Comparison of ENCODE assay signal across 17 mouse cellular contexts in the genomic region with DNA sequence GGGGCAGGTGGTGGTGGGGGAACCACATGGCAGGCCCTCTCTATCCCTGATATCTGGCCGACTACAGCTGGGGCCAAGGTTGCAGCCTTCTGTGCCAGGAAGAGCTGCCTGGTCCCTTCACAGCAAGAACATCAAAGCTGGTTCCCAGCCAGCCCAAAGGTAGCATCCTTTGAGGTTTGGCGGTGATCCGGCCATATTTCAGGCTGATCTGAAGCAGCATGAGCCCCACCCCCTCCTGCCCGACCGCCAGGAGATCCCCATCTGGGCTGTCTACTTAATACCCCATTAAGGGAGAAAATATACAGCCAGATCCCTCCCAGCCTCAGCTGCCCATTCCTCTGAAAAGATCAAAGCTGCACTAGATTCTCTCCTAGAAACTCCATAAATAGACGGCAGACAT. TPM values are rescaled to one million over a fixed set of nuclear protein-coding genes. Genes with fewer than 3 reads are reported as not detected.
DNase-seq lines count a peak whose midpoint lies in the region; ATAC-seq lines count a peak whose summit lies in the region.
"Had no signal": no experiment of that assay in that cellular context is flagged by ENCODE, and none has a peak within 500 bp of the region (broad histone marks: within the 10 kb centered on the region; RNA-seq: fewer than 3 reads in every experiment).

No protein-coding gene starts in this region.

- no peak overlapping the region for H3K4me2 ChIP-seq in forebrain, embryonic 11.5 days (ENCODE audit: low read depth, low read length, severe bottlenecking)
- no peak overlapping the region for H3K4me2 ChIP-seq in embryonic facial prominence, embryonic 11.5 days (ENCODE audit: low read depth, low read length)
- peak overlapping the region; percentile 17; the same call in 1 of the 2 replicates for H3K4me2 ChIP-seq in limb, embryonic 11.5 days (ENCODE audit: low read depth, severe bottlenecking)
- H3K4me2 ChIP-seq in neural tube, embryonic 13.5 days, result no peak overlapping the region
- H3K4me2 ChIP-seq: hindbrain, embryonic 15.5 days; liver, embryonic 12.5 days had no signal

- no peak overlapping the region for H3K4me3 ChIP-seq in forebrain, embryonic 10.5 days
- no peak overlapping the region for H3K4me3 ChIP-seq in forebrain, embryonic 11.5 days (ENCODE audit: low read depth, low read length)
- H3K4me3 ChIP-seq in embryonic facial prominence, embryonic 11.5 days (ENCODE audit: low read depth, low read length), result no peak overlapping the region
- H3K4me3 ChIP-seq in limb, embryonic 11.5 days (ENCODE audit: low read depth, low read length), result no peak overlapping the region
- no peak overlapping the region for H3K4me3 ChIP-seq in neural tube, embryonic 13.5 days
- H3K4me3 ChIP-seq: hindbrain, embryonic 15.5 days; liver, embryonic 12.5 days had no signal

- ATAC-seq in forebrain, embryonic 11.5 days (replicated peaks; ENCODE audit: low FRiP score), result no peak
- ATAC-seq in embryonic facial prominence, embryonic 11.5 days (replicated peaks; ENCODE audit: insufficient number of reproducible peaks, low FRiP score, low TSS enrichment, low read depth), result no peak
- ATAC-seq in limb, embryonic 11.5 days (ENCODE audit: insufficient number of reproducible peaks, low FRiP score, low TSS enrichment, low read depth), result no peak
- no peak for ATAC-seq in neural tube, embryonic 13.5 days (ENCODE audit: low read depth)
- ATAC-seq: activated CD4-positive, CD25-positive, alpha-beta regulatory T cell, adult 4 months; liver, embryonic 12.5 days had no signal

- H3K9ac ChIP-seq in forebrain, embryonic 11.5 days (ENCODE audit: low read length), result no peak overlapping the region
- H3K9ac ChIP-seq in embryonic facial prominence, embryonic 11.5 days (replicated peaks; ENCODE audit: low read length), result no peak overlapping the region
- no peak overlapping the region; the same call in 1 of the 2 replicates for H3K9ac ChIP-seq in limb, embryonic 11.5 days (ENCODE audit: low read length)
- peak overlapping the region; percentile 56; the same call in 1 of the 2 replicates for H3K9ac ChIP-seq in neural tube, embryonic 13.5 days
- H3K9ac ChIP-seq: hindbrain, embryonic 15.5 days; liver, embryonic 12.5 days had no signal

- no peaks in the 10 kb centered on the region for H3K9me3 ChIP-seq in forebrain, embryonic 10.5 days
- no peaks in the 10 kb centered on the region for H3K9me3 ChIP-seq in forebrain, embryonic 11.5 days (ENCODE audit: control insufficient read depth, low read length)
- H3K9me3 ChIP-seq in embryonic facial prominence, embryonic 11.5 days (replicated peaks; ENCODE audit: control insufficient read depth, low read length), result no peaks in the 10 kb centered on the region
- H3K9me3 ChIP-seq in limb, embryonic 11.5 days (ENCODE audit: control insufficient read depth, low read length), result no peaks in the 10 kb centered on the region
- H3K9me3 ChIP-seq in neural tube, embryonic 13.5 days, result no peaks in the 10 kb centered on the region
- H3K9me3 ChIP-seq: hindbrain, embryonic 15.5 days; liver, embryonic 12.5 days had no signal

- WGBS in forebrain, embryonic 10.5 days, result 54% methylated on average over 6 of the region's 6 CpGs
- 29% methylated on average over 6 of the region's 6 CpGs for WGBS in forebrain, embryonic 11.5 days
- 25% methylated on average over 6 of the region's 6 CpGs for WGBS in embryonic facial prominence, embryonic 11.5 days
- 3% methylated on average over 6 of the region's 6 CpGs for WGBS in limb, embryonic 11.5 days
- 7% methylated on average over 6 of the region's 6 CpGs for WGBS in neural tube, embryonic 13.5 days

- H3K36me3 ChIP-seq in forebrain, embryonic 10.5 days (replicated peaks), result no peaks in the 10 kb centered on the region
- no peaks in the 10 kb centered on the region for H3K36me3 ChIP-seq in forebrain, embryonic 11.5 days (ENCODE audit: control insufficient read depth, insufficient read depth, low read length)
- no peaks in the 10 kb centered on the region for H3K36me3 ChIP-seq in embryonic facial prominence, embryonic 11.5 days (replicated peaks; ENCODE audit: control insufficient read depth, insufficient read depth, low read depth, low read length)
- no peaks in the 10 kb centered on the region for H3K36me3 ChIP-seq in limb, embryonic 11.5 days (ENCODE audit: control insufficient read depth, insufficient read depth, low read length)
- H3K36me3 ChIP-seq in neural tube, embryonic 13.5 days, result no peaks in the 10 kb centered on the region
- H3K36me3 ChIP-seq: hindbrain, embryonic 15.5 days; liver, embryonic 12.5 days had no signal

- peak overlapping the region; percentile 48; the same call in 1 of the 2 replicates for H3K27ac ChIP-seq in forebrain, embryonic 10.5 days
- no peak overlapping the region for H3K27ac ChIP-seq in forebrain, embryonic 11.5 days (ENCODE audit: low read depth, low read length)
- H3K27ac ChIP-seq in embryonic facial prominence, embryonic 11.5 days (replicated peaks; ENCODE audit: low read depth, low read length), result no peak overlapping the region
- H3K27ac ChIP-seq in limb, embryonic 11.5 days (replicated peaks; ENCODE audit: low read depth, low read length), result 0 out of 2 replicates have a peak overlapping the region, but pooled peaks have one; percentile 47
- H3K27ac ChIP-seq in neural tube, embryonic 13.5 days (replicated peaks), result peak overlapping the region; percentile 62
- H3K27ac ChIP-seq: hindbrain, embryonic 15.5 days; kidney, postnatal 0 days; liver, embryonic 12.5 days; macrophage; stomach, postnatal 0 days had no signal

- peaks cover 84% of the 10 kb centered on the region for H3K27me3 ChIP-seq in forebrain, embryonic 10.5 days (ENCODE audit: poor library complexity, severe bottlenecking)
- no peaks in the 10 kb centered on the region for H3K27me3 ChIP-seq in forebrain, embryonic 11.5 days (ENCODE audit: control insufficient read depth, insufficient read depth, low read length)
- no peaks in the 10 kb centered on the region; the same call in 1 of the 2 replicates for H3K27me3 ChIP-seq in embryonic facial prominence, embryonic 11.5 days (ENCODE audit: control insufficient read depth, insufficient read depth, low read length)
- H3K27me3 ChIP-seq in limb, embryonic 11.5 days (ENCODE audit: control insufficient read depth, insufficient read depth, low read length), result 0 out of 2 replicates have a peak, but pooled peaks cover 2% of the 10 kb centered on the region
- H3K27me3 ChIP-seq in neural tube, embryonic 13.5 days, result peaks cover 55% of the 10 kb centered on the region
- H3K27me3 ChIP-seq: hindbrain, embryonic 15.5 days had no signal

- peaks cover 80% of the 10 kb centered on the region for H3K4me1 ChIP-seq in forebrain, embryonic 10.5 days
- peaks cover 47% of the 10 kb centered on the region for H3K4me1 ChIP-seq in forebrain, embryonic 11.5 days (replicated peaks; ENCODE audit: control insufficient read depth, insufficient read depth, low read length)
- peaks cover 41% of the 10 kb centered on the region for H3K4me1 ChIP-seq in embryonic facial prominence, embryonic 11.5 days (ENCODE audit: control insufficient read depth, insufficient read depth, low read length)
- peaks cover 64% of the 10 kb centered on the region for H3K4me1 ChIP-seq in limb, embryonic 11.5 days (ENCODE audit: control insufficient read depth, insufficient read depth, low read length)
- peaks cover 88% of the 10 kb centered on the region for H3K4me1 ChIP-seq in neural tube, embryonic 13.5 days (replicated peaks)

- DNase-seq in forebrain, embryonic 10.5 days (ENCODE audit: extremely low spot score, low spot score), result no peak
- DNase-seq in forebrain, embryonic 11.5 days (ENCODE audit: low spot score), result no peak
- peak; percentile 46 for DNase-seq in embryonic facial prominence, embryonic 11.5 days (ENCODE audit: low spot score)
- DNase-seq in limb, embryonic 11.5 days (ENCODE audit: low spot score), result peak; percentile 61
- no peak for DNase-seq in retina, postnatal 1 day
- DNase-seq in thymus, postnatal 10 days (ENCODE audit: low spot score in 2 of 2), result no peak
- no peak for DNase-seq in kidney, adult 11 months
- DNase-seq: B cell, adult 2 months; heart, adult 18-20 months; layer of hippocampus, postnatal 36 days had no signal

RNA-seq across cellular contexts. Expression of a gene that starts 59.6 kb away (rescaled TPM):
- 6.5 and 7.1 TPM in 2 replicates for polyA plus RNA-seq in forebrain, embryonic 10.5 days (2016; fragmentation: Nextera tagmentation; extraction: Ambion mirVana)
- polyA plus RNA-seq in forebrain, embryonic 11.5 days (2014; fragmentation: Nextera tagmentation; extraction: Ambion mirVana), result 12.1 and 12.6 TPM in 2 replicates
- 13.6 and 15.1 TPM in 2 replicates for polyA plus RNA-seq in embryonic facial prominence, embryonic 11.5 days (2014; fragmentation: Nextera tagmentation; extraction: Ambion mirVana)
- polyA plus RNA-seq in limb, embryonic 11.5 days (2014; fragmentation: Nextera tagmentation; extraction: Ambion mirVana), result 12.3 and 14.3 TPM in 2 replicates
- 11.8 and 12.7 TPM in 2 replicates for polyA plus RNA-seq in neural tube, embryonic 13.5 days (2015; fragmentation: Nextera tagmentation; extraction: Ambion mirVana)

Comparison
In these comparisons a context has a peak if more than half of its experiments do, and no peak if none do; other contexts are left out.
1. H3K27ac ChIP-seq: peak in forebrain, embryonic 10.5 days (single experiment), limb, embryonic 11.5 days (single experiment) and neural tube, embryonic 13.5 days (single experiment); none in forebrain, embryonic 11.5 days (single experiment) and embryonic facial prominence, embryonic 11.5 days (single experiment).
2. DNase-seq: peak in embryonic facial prominence, embryonic 11.5 days (single experiment) and limb, embryonic 11.5 days (single experiment); none in forebrain, embryonic 10.5 days (single experiment), forebrain, embryonic 11.5 days (single experiment), retina, postnatal 1 day (single experiment), thymus, postnatal 10 days (0 of 2) and kidney, adult 11 months (single experiment).